Mouse (Mus musculus): Measurements from ENCODE around the gene Gm21767. TPM values are rescaled to one million over a fixed set of nuclear protein-coding genes. Genes with fewer than 3 reads are reported as not detected.
"Not testable (repeated sequence)": the region's sequence is repeated elsewhere in the genome, so short reads cannot be mapped to it uniquely, and the experiment has no call there.

Gene Gm21767
- total RNA-seq (2021) = not detected
- long read RNA-seq, experiment 1 = 0 reads
- long read RNA-seq, experiment 2 = 0 reads

- intact Hi-C loops (cut with DNase I); H3K27ac ChIP-seq; H3K4me3 ChIP-seq; DNase-seq (ENCODE audit: extremely low spot score in 1 of 2, low spot score in 2 of 2): not testable (repeated sequence)
Measured at GRCm38 (mm10) chrY:13941438-13941837, at the start of gene Gm21767. Gene Gm21767 (plus strand): TSS chrY:13941738.

Measured in left cerebral cortex, adult 2 months (tissue).